Mouse (Mus musculus) Patski (cell line): ENCODE measurements at regions not wholly inside any gene's neighbourhood (a gene's known extent, or its start where the extent isn't known, plus 50 kb on each side); places are given as distances from the start of the nearest gene placed in this dataset.

Experiments
- ATAC-seq: fragments of 100-300 bp; one replicate; pipeline ENCODE4 v1.8.0; 2021
- CTCF ChIA-PET: fragments of 350-600 bp; sonication (Branson Sonifier 250); formaldehyde crosslinking; loops from one replicate; lab custom pipeline; 2022; ENCODE audit warnings: inconsistent platforms; lab: Charles Lee
- POLR2A ChIA-PET: fragments of 350-600 bp; sonication (Branson Sonifier 250); formaldehyde crosslinking; loops from one replicate; lab custom pipeline; 2022; ENCODE audit warnings: antibody characterized with exemption, inconsistent platforms; lab: Charles Lee
- DNase-seq: peaks from one replicate; pipeline ENCODE4 v3.0.0-alpha.2; 2011; ENCODE audit warnings: low read depth, low spot score
- H3K27me3 ChIP-seq: fragments of 371-371 bp; one replicate; pipeline ENCODE4 v1.5.1; 2021
- CTCF ChIP-seq: fragments of 100-300 bp; IDR thresholded peaks from one replicate; pipeline ENCODE4 v1.5.1; 2021
- in situ Hi-C: fragments of 300-500 bp; cut with MboI; formaldehyde crosslinking; loops from 3 replicates; pipeline ENCODE4 v1.11.1; 2018; ENCODE audit warnings: low pct_unique_long_range_greater_than_20kb, mixed read lengths

GRCm38 (mm10) chr11:39733434-39734076 lies 961.4 kb downstream of the Mat2b start:
- TF ChIP-seq CTCF = no peak
- in situ Hi-C loops = no loop called here
- POLR2A ChIA-PET = no interaction called here
- DNase-seq = no peak
- CTCF ChIA-PET = no interaction called here
- no peak for ATAC-seq
- H3K27me3 ChIP-seq = no peaks in the 10 kb centered on the region

DNA sequence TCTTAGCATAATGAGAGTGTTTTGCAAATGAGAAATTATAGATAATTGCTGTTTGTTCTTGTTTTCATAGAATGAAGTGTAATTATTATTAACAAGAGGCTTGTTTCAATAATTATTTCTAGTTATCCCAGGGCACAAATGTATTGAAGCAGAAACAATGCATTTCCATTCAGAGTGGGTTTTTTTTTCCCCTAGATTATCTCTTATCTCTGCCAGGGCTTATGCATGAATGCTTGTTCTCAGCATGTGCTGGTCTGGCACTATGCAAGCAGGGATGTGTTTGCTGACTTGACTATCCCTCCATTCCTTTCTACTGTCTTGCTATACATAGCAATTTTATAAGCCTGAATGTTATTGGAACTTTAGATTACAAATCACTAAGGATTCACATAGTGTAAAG lies 971.4 kb downstream of the Mat2b start:
- ChIA-PET CTCF (no interaction called here), POLR2A (no interaction called here)
- TF ChIP-seq CTCF = no peak
- H3K27me3 ChIP-seq = peaks cover 3% of the 10 kb centered on the region
- ATAC-seq = no peak
- no peak for DNase-seq
- in situ Hi-C loops = no loop called here

GRCm38 (mm10) chr11:39678521-39678920 lies 1016.5 kb downstream of the Mat2b start:
- POLR2A ChIA-PET = no interaction called here

GRCm38 (mm10) chr11:39653595-39653994 lies 1041.4 kb downstream of the Mat2b start:
- TF ChIP-seq CTCF = no peak
- DNase-seq = no peak
- POLR2A ChIA-PET = no interaction called here
- CTCF ChIA-PET = no interaction called here
- H3K27me3 ChIP-seq = no peaks in the 10 kb centered on the region
- in situ Hi-C loops = no loop called here
- ATAC-seq = no peak

More at GRCm38 (mm10) chr11:39678521-39678920, 1016.5 kb downstream of the Mat2b start:
- CTCF ChIA-PET = no interaction called here
- H3K27me3 ChIP-seq = no peaks in the 10 kb centered on the region
- in situ Hi-C loops = no loop called here
- no peak for TF ChIP-seq CTCF
- ATAC-seq = no peak
- no peak for DNase-seq

- no peak for TF ChIP-seq CTCF
- no peak for ATAC-seq
- H3K27me3 ChIP-seq = no peaks in the 10 kb centered on the region
- in situ Hi-C loops = no loop called here
- CTCF ChIA-PET = no interaction called here
- POLR2A ChIA-PET = no interaction called here
- no peak for DNase-seq
These were observed 1075.6 kb downstream of the Mat2b start for GRCm38 (mm10) chr11:39619356-39619755.

DNA sequence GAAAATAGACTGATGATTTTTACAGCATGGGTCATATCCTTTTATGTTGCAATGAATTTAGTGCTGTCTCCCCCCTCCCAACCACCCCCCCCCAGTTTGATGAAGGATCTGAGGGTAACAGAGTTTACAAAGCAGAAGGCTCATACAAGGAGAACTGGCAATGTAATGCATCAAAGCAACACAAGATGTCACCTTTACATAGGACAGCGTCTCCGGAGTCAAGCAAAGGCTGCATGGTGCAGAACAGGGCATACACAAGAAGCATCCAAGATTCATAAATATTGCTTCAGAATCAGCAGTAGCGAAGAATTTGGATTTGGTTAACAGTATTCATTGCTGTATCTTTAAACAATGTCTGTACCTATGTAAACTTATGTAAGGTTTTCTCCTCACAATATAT lies 1079.2 kb downstream of the Mat2b start:
- TF ChIP-seq CTCF = no peak
- in situ Hi-C loops = no loop called here
- peaks cover under 1% of the 10 kb centered on the region for H3K27me3 ChIP-seq
- ATAC-seq (no peak), DNase-seq (no peak)
- ChIA-PET POLR2A (no interaction called here), CTCF (no interaction called here)

DNA sequence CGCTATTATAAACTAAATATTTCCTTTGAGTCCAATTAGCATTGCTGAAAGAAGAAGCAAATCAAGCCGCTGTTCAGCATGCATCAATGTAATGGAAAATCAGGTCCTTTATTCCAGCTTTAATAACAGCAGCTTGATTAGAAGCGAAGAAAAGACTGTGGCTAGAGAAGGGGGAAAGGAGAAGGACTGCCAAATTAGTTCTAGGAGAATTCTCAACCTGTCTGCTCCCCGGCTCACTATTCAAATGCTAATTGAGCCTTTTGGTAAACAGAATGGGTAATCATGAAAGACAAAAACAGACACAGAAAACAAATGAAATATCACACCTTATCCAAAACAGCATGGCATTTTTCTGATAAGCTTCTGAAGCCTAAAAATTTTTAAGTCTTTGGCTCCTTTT lies 1098.5 kb downstream of the Mat2b start:
- ChIA-PET POLR2A (no interaction called here), CTCF (no interaction called here)
- in situ Hi-C loops = loop anchor here (25.0 kb wide), 1 partner anchor 541 kb away; no protein-coding TSS in a partner anchor
- no peak for TF ChIP-seq CTCF
- no peak for ATAC-seq
- H3K27me3 ChIP-seq = peaks cover 2% of the 10 kb centered on the region
- no peak for DNase-seq

GRCm38 (mm10) chr11:39588641-39589385 lies 1106.2 kb downstream of the Mat2b start:
- in situ Hi-C loops = loop anchor here (10.0 to 25.0 kb wide), 3 partner anchors 548 to 1006 kb away; no protein-coding TSS in a partner anchor
- peak; percentile 47 for ATAC-seq
- POLR2A ChIA-PET = no interaction called here

GRCm38 (mm10) chr11:39558287-39558686 lies 1136.7 kb downstream of the Mat2b start:
- TF ChIP-seq CTCF = no peak
- no peaks in the 10 kb centered on the region for H3K27me3 ChIP-seq
- ChIA-PET CTCF (no interaction called here), POLR2A (no interaction called here)
- ATAC-seq (no peak), DNase-seq (no peak)
- in situ Hi-C loops = no loop called here

More at GRCm38 (mm10) chr11:39588641-39589385, 1106.2 kb downstream of the Mat2b start:
- DNase-seq = no peak
- TF ChIP-seq CTCF = peak; percentile 86
- no peaks in the 10 kb centered on the region for H3K27me3 ChIP-seq
- CTCF ChIA-PET = interaction anchor here (0.9 to 1.2 kb wide), 2 partner anchors 12 to 1008 kb away, joined by 3 read pairs; no protein-coding TSS in a partner anchor

GRCm38 (mm10) chr11:39550066-39550465 lies 1144.9 kb downstream of the Mat2b start:
- DNase-seq (no peak), ATAC-seq (no peak)
- no peak for TF ChIP-seq CTCF
- H3K27me3 ChIP-seq = peaks cover 6% of the 10 kb centered on the region
- ChIA-PET CTCF (no interaction called here), POLR2A (no interaction called here)
- in situ Hi-C loops = no loop called here

GRCm38 (mm10) chr11:39524866-39525649 lies 1169.9 kb downstream of the Mat2b start:
- DNase-seq (no peak), ATAC-seq (no peak)
- ChIA-PET POLR2A (no interaction called here), CTCF (no interaction called here)
- in situ Hi-C loops = no loop called here
- TF ChIP-seq CTCF = no peak
- H3K27me3 ChIP-seq = no peaks in the 10 kb centered on the region
